Mouse (Mus musculus) naive thymus-derived CD4-positive, alpha-beta T cell, adult 2 months (primary cell): Measurements from ENCODE around the gene Esr1.
"Not testable (repeated sequence)": the region's sequence is repeated elsewhere in the genome, so short reads cannot be mapped to it uniquely, and the experiment has no call there.

Experiments
- DNase-seq: peaks from one replicate; pipeline ENCODE4 v3.0.0-alpha.2; 2011; ENCODE audit warnings: low read depth

Esr1 gene

GRCm38 (mm10) chr10:4694336-4694865 is 83.0 kb downstream of the Esr1 start:
- no peak for DNase-seq

GRCm38 (mm10) chr10:4709915-4710314 is 98.5 kb downstream of the Esr1 start:
- no peak for DNase-seq

GRCm38 (mm10) chr10:4711434-4711833 is 100.0 kb downstream of the Esr1 start:
- no peak for DNase-seq

- DNase-seq, result no peak
Measured at GRCm38 (mm10) chr10:4712061-4712908, 100.9 kb downstream of the Esr1 start.

- no peak for DNase-seq
Measured at GRCm38 (mm10) chr10:4713398-4713797, 102.0 kb downstream of the Esr1 start.

GRCm38 (mm10) chr10:4724851-4725250 is 113.5 kb downstream of the Esr1 start:
- DNase-seq, result peak; percentile 34

GRCm38 (mm10) chr10:4726141-4726540 is 114.7 kb downstream of the Esr1 start:
- DNase-seq, result no peak

GRCm38 (mm10) chr10:4732328-4732727 is 120.9 kb downstream of the Esr1 start:
- DNase-seq, result no peak

- no peak for DNase-seq
Measured at GRCm38 (mm10) chr10:4733987-4734386, 122.6 kb downstream of the Esr1 start.

- DNase-seq, result no peak
Measured at GRCm38 (mm10) chr10:4734942-4735341, 123.5 kb downstream of the Esr1 start.

GRCm38 (mm10) chr10:4738311-4738710 is 126.9 kb downstream of the Esr1 start:
- no peak for DNase-seq

GRCm38 (mm10) chr10:4751091-4751490 is 139.7 kb downstream of the Esr1 start:
- DNase-seq, result not testable (repeated sequence)

GRCm38 (mm10) chr10:4752977-4753376 is 141.6 kb downstream of the Esr1 start:
- no peak for DNase-seq

GRCm38 (mm10) chr10:4775541-4775940 is 164.1 kb downstream of the Esr1 start:
- no peak for DNase-seq

GRCm38 (mm10) chr10:4776007-4776713 is 164.8 kb downstream of the Esr1 start:
- no peak for DNase-seq

- DNase-seq, result no peak
Measured at GRCm38 (mm10) chr10:4776714-4777090, 165.3 kb downstream of the Esr1 start.

GRCm38 (mm10) chr10:4777996-4778395 is 166.6 kb downstream of the Esr1 start:
- DNase-seq, result no peak

- no peak for DNase-seq
Measured at GRCm38 (mm10) chr10:4780926-4781325, 169.5 kb downstream of the Esr1 start.

- DNase-seq, result no peak
Measured at GRCm38 (mm10) chr10:4787003-4787628, 175.7 kb downstream of the Esr1 start.

GRCm38 (mm10) chr10:4798268-4798808 is 186.9 kb downstream of the Esr1 start:
- DNase-seq, result no peak

GRCm38 (mm10) chr10:4824366-4824765 is 213.0 kb downstream of the Esr1 start:
- DNase-seq, result no peak

GRCm38 (mm10) chr10:4830592-4830991 is 219.2 kb downstream of the Esr1 start:
- DNase-seq, result no peak
